Mouse (Mus musculus): ENCODE data around the gene Dkk3. TPM values are rescaled to one million over a fixed set of nuclear protein-coding genes. Genes with fewer than 3 reads are reported as not detected.
"Not testable (repeated sequence)": the region's sequence is repeated elsewhere in the genome, so short reads cannot be mapped to it uniquely, and the experiment has no call there.

Dkk3 gene
- polyA plus RNA-seq, 1 experiment from 2014 or later: not detected

DNA sequence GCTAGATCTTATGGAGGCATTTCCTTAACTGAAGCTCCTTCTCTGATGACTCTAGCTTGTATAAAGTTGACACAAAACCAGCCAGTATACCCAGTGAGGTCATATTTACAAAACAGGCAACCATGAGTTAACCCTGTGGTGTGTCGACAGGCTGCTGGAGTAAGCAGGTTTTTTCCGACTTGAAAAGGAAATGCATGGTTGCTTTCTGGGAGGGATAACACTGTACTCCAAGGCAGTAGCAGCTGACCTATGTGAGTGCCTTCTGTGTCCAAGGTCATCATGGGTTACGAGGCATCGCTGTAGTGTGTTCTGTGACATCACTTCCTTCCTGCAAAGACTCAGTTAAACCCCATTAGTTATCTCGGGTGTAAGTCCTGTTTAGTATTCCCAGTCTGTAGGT lies 55.9 kb downstream of the Dkk3 start:
- Histone ChIP-seq H3K4me3 (ENCODE audit: inconsistent target) (no peak overlapping the region), H3K36me3 (ENCODE audit: inconsistent target) (peaks cover 53% of the 10 kb centered on the region), H3K79me2 (ENCODE audit: inconsistent target) (no peaks in the 10 kb centered on the region), H3K27ac (peak overlapping the region; percentile 46)
- 39% methylated on average over 5 of the region's 5 CpGs for WGBS (ENCODE audit: missing documents)

DNA sequence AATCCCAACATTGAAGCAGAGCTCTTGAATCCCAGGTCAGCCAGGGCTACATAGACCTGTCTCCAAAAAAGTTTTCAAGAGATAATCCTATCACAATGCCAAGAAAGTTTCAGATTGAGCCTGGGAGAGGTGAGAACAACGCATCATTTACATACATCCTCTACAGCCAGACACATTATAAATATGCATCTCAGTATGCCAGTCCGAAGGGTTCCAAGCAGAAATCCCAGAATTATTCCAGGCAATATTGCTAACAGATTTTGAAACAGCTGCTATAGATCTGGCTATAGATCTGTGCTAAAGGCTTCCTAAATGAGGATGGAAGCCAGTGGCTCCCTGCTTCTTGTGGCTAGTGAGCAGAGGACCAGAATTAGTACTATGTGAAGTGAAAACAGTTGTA lies 58.0 kb downstream of the Dkk3 start:
- H3K4me3 ChIP-seq (ENCODE audit: inconsistent target): no peak overlapping the region
- H3K36me3 ChIP-seq (ENCODE audit: inconsistent target): peaks cover 37% of the 10 kb centered on the region; the same call in 1 of the 2 replicates
- WGBS (ENCODE audit: missing documents): 92% methylated on average over 2 of the region's 2 CpGs
- H3K79me2 ChIP-seq (ENCODE audit: inconsistent target): no peaks in the 10 kb centered on the region
- no peak overlapping the region for H3K27ac ChIP-seq

DNA sequence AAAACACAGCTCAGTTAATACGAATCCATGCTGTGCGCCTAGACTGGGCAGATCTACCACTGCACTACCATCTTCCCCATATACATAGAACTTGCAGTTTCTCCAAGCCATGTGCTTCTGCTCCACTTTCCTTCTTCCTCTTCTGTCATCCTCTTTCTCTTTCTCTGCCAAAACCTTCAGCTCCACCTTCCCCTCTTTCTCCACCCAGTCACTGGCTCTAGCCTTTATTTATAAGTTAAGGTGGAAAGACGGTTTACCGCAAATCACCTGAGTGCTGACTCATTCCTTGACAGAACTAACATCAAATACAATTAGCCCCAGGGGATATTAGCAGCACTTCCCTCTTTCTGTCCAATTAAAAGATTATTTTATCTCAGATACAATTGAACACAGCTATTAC lies 63.9 kb downstream of the Dkk3 start:
- H3K79me2 ChIP-seq (ENCODE audit: inconsistent target): not testable (repeated sequence)
- peaks cover 54% of the 10 kb centered on the region for H3K36me3 ChIP-seq (ENCODE audit: inconsistent target)
- 69% methylated on average over 4 of the region's 4 CpGs for WGBS (ENCODE audit: missing documents)

DNA sequence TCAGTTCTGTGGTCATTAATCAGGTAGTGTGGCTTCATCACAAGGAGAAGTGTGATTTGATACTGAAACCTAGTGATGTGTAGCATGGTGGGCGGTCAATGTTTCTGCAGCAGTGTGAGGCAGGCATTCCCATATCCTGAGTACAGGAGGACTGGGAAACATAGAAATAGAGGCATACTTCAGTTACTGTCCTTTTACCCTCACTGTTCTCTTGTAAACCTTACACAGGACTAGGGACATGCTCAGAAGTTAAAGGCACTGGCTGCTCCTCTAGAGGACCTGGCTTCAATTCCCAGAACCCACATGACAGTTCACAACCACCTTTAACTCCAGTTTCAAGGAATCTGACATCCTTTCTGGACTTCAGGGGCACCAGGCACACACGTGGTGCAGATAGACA lies 72.7 kb downstream of the Dkk3 start:
- H3K27ac ChIP-seq: no peak overlapping the region
- H3K4me3 ChIP-seq (ENCODE audit: inconsistent target): no peak overlapping the region
- peaks cover 46% of the 10 kb centered on the region for H3K36me3 ChIP-seq (ENCODE audit: inconsistent target)
- WGBS (ENCODE audit: missing documents): 97% methylated on average over 2 of the region's 2 CpGs
- H3K79me2 ChIP-seq (ENCODE audit: inconsistent target): no peaks in the 10 kb centered on the region

More for the DNA sequence above, 63.9 kb downstream of the Dkk3 start:
- H3K4me3 ChIP-seq (ENCODE audit: inconsistent target); H3K27ac ChIP-seq: not testable (repeated sequence)

DNA sequence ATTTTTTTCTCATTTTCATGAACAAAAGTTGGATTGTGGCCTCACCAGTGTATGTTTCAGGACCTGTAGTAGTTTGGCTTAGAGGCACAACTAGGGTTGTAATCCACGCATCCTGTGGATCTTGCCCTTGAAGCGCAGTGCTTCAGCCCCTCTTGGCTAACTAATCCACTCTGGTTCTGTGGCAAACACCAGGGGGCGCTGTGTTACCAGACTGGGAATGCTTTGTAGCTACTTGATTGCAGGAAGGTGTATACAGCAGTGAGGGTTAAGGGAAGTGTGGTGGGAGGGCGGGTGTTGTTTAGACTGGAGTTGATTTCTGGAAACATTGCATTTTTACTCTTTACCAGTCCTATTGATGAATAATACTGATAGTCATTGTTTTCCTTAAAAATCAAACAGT lies 73.8 kb downstream of the Dkk3 start:
- Histone ChIP-seq H3K36me3 (ENCODE audit: inconsistent target) (peaks cover 40% of the 10 kb centered on the region; the same call in 1 of the 2 replicates), H3K79me2 (ENCODE audit: inconsistent target) (no peaks in the 10 kb centered on the region), H3K27ac (no peak overlapping the region), H3K4me3 (ENCODE audit: inconsistent target) (no peak overlapping the region)
- WGBS (ENCODE audit: missing documents): 54% methylated on average over 4 of the region's 4 CpGs

DNA sequence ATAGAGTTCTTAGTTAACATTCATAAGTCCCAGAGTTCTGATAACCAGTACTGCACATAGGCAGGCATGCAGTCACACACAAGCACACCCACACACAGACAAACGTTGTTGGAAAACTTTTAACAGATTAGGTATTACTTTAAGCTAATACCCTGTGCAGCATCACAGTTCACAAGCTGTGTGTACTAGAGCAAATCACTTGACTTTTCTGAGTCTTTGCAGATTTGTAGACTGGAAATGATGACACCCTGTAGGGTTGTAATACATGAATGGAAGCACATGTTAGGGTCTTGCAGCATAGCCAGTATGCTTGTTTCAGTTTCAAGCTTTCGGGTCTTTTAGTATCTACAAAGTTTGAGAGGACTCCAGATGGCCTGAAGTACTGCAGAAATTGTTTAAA lies 74.6 kb downstream of the Dkk3 start:
- WGBS (ENCODE audit: missing documents): 95% methylated on average over 2 of the region's 2 CpGs
- H3K36me3 ChIP-seq (ENCODE audit: inconsistent target): peaks cover 38% of the 10 kb centered on the region; the same call in 1 of the 2 replicates
- no peak overlapping the region for H3K27ac ChIP-seq
- no peak overlapping the region for H3K4me3 ChIP-seq (ENCODE audit: inconsistent target)
- no peaks in the 10 kb centered on the region for H3K79me2 ChIP-seq (ENCODE audit: inconsistent target)

DNA sequence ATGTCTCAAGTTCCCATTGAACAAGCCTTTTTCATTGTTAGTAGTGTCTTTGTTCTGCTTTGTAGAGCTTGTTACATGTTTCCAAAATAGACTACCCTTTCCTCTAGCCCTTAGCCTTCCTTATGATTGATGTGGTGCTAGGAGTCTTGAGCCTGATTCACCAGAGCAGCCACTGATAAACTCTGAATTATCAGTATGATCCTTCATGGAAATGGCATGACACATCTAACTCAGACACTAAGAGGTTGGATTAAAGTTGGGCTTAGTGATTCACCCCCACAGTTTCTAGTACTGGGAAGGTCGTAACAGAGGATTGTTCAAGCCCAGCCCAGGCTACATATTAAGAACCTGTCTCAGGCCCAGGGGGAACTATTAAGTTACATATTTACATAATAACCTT lies 76.2 kb downstream of the Dkk3 start:
- Histone ChIP-seq H3K36me3 (ENCODE audit: inconsistent target) (peaks cover 38% of the 10 kb centered on the region), H3K4me3 (ENCODE audit: inconsistent target) (no peak overlapping the region), H3K79me2 (ENCODE audit: inconsistent target) (no peaks in the 10 kb centered on the region), H3K27ac (no peak overlapping the region)
- 100% methylated on average over 1 of the region's 1 CpGs for WGBS (ENCODE audit: missing documents)

DNA sequence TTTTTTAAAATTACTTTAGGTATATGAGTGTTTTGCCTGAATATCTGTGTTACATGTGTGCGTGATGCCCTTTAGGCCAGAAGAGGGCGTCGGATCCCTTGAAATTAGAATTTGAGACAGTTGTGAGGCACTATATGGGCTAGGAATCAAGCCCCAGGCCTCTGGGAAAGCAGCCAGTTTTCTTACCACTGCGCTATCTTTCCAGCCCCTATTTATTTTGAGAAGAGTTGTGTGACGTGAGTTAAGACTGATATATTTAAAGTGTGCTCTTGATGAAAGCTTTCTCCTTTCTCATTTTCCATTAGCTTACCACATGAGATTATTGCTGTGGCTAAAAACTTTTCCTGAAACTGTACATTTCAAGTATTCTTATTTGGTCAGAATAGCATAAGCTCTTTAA lies 84.0 kb downstream of the Dkk3 start:
- H3K4me3 ChIP-seq (ENCODE audit: inconsistent target): no peak overlapping the region

More for the DNA sequence above, 84.0 kb downstream of the Dkk3 start:
- 98% methylated on average over 5 of the region's 5 CpGs for WGBS (ENCODE audit: missing documents)
- no peak overlapping the region for H3K27ac ChIP-seq
- no peaks in the 10 kb centered on the region for H3K79me2 ChIP-seq (ENCODE audit: inconsistent target)
- H3K36me3 ChIP-seq (ENCODE audit: inconsistent target): peaks cover 30% of the 10 kb centered on the region; the same call in 1 of the 2 replicates

Other genes with a start within 250 kb of the Dkk3 start
- gene Usp47, start 135.6 kb downstream of the Dkk3 start, polyA plus RNA-seq (2018): 32.8 to 43.6 TPM (median 33.9 TPM) in 3 replicates
- gene Mical2, start 66.8 kb upstream of the Dkk3 start, polyA plus RNA-seq (2018): 2.3 to 7.6 TPM (median 4.0 TPM) in 3 replicates

Measured in macrophage (primary cell).